Mouse (Mus musculus) stomach, postnatal 0 days (tissue): ENCODE measurements around the gene Hvcn1.

Source experiments
- CTCF ChIP-seq: IDR thresholded peaks from 2 replicates; pipeline ENCODE4 v1.5.1; 2016; ENCODE audit warnings: antibody characterized with exemption, low read depth, mild to moderate bottlenecking, moderate library complexity
- EP300 ChIP-seq: optimal IDR thresholded peaks from 2 replicates; pipeline ENCODE3; 2016; ENCODE audit warnings: antibody characterized with exemption

DNA sequence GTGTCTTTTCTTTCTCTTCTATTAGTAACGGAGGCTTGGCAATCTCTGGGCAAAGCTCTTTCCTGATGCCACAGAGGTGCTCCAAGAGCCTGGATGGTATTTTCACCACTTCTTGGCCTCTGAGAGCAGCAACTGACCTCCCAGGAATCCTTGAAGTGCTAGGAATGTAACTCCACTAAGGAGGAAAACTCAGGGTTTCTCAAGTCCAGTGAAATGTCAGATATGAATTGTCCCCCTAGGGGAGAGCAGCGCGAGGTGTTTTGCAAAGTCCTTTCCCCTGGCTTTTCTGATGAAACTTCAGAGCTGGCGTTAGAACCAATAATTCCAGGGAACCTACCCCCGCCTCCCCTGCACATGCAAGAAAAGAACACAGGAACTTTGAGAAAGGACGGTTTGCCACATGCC, 73.8 kb downstream of the Hvcn1 start:
- TF ChIP-seq CTCF (no peak; the same call in 1 of the 2 replicates), EP300 (no peak)
